Mouse (Mus musculus) embryonic fibroblast, embryonic 13.5 days (primary cell): ENCODE results near the gene Prdm16.

Experiments used
- CTCF ChIP-seq: IDR thresholded peaks from 2 replicates; pipeline ENCODE4 v1.5.1; 2011; ENCODE audit warnings: mild to moderate bottlenecking, control low read depth, low read length, moderate library complexity, borderline replicate concordance; ENCODE audit not compliant: insufficient read depth
- POLR2A ChIP-seq: IDR thresholded peaks from 2 replicates; pipeline ENCODE4 v1.6.1; 2011; ENCODE audit warnings: low read depth, mild to moderate bottlenecking, control low read depth, low read length, moderate library complexity

GRCm38 (mm10) chr4:154502403-154503000 lies 134.2 kb downstream of the Prdm16 start:
- no peak for TF ChIP-seq CTCF
- TF ChIP-seq POLR2A: no peak
